Mouse (Mus musculus) C2C12 (cell line): ENCODE measurements around the gene Hyal1.
A peak's percentile ranks its signal among the peaks of the same experiment; 100 is the strongest.

Experiments used
- CEBPB ChIP-seq: IDR thresholded peaks from one replicate; pipeline ENCODE4 v1.6.1; 2011; ENCODE audit warnings: low read depth, mild to moderate bottlenecking, control low read depth, moderate library complexity
- CTCF ChIP-seq: IDR thresholded peaks from one replicate; pipeline ENCODE4 v1.5.1; 2011; ENCODE audit not compliant: control insufficient read depth, insufficient read depth, insufficient read length

GRCm38 (mm10) chr9:107602068-107602648 is 25.4 kb downstream of the Hyal1 start:
- TF ChIP-seq CTCF (peak; percentile 87), CEBPB (no peak)
